Mouse (Mus musculus) stomach, embryonic 15.5 days (tissue): Measurements from ENCODE around the gene Tex35. TPM values are rescaled to one million over a fixed set of nuclear protein-coding genes. Genes with fewer than 3 reads are reported as not detected.
A peak's percentile ranks its signal among the peaks of the same experiment; 100 is the strongest.

Experiments used
- ATAC-seq: fragments of 200-750 bp; cut with Nextera tagmentation; 2 replicates; pipeline ENCODE4 v1.8.0; 2017; ENCODE audit warnings: low read depth, moderate number of reproducible peaks, moderate TSS enrichment; ENCODE audit not compliant: insufficient read depth, low FRiP score
- H3K27ac ChIP-seq: fragments of 300-500 bp; sonication (generic); 2 replicates; pipeline ENCODE4 v1.5.1; 2015; ENCODE audit warnings: mild to moderate bottlenecking, inconsistent platforms
- H3K27me3 ChIP-seq: fragments of 300-500 bp; sonication (generic); replicated peaks from 2 replicates; pipeline ENCODE4 v1.6.1; 2015; ENCODE audit warnings: inconsistent platforms
- H3K36me3 ChIP-seq: fragments of 300-500 bp; sonication (generic); 2 replicates; pipeline ENCODE4 v1.6.1; 2015; ENCODE audit warnings: inconsistent platforms
- H3K4me1 ChIP-seq: fragments of 300-500 bp; sonication (generic); 2 replicates; pipeline ENCODE4 v1.6.1; 2015; ENCODE audit warnings: inconsistent platforms
- H3K4me2 ChIP-seq: fragments of 300-500 bp; sonication (generic); 2 replicates; pipeline ENCODE4 v1.6.1; 2015; ENCODE audit warnings: mild to moderate bottlenecking, inconsistent platforms
- H3K4me3 ChIP-seq: fragments of 300-500 bp; sonication (generic); replicated peaks from 2 replicates; pipeline ENCODE4 v1.5.1; 2015; ENCODE audit warnings: inconsistent platforms
- H3K9ac ChIP-seq: fragments of 300-500 bp; sonication (generic); 2 replicates; pipeline ENCODE4 v1.6.1; 2015; ENCODE audit warnings: inconsistent platforms
- H3K9me3 ChIP-seq: fragments of 300-500 bp; sonication (generic); 2 replicates; pipeline ENCODE4 v1.6.1; 2016; ENCODE audit warnings: inconsistent platforms
- WGBS: fragments of 180-500 bp; shearing (Covaris S2); methylation state at CpG from one replicate; pipeline ENCODE4 v1.1.7; 2015; 5-methylcytosine and 5-hydroxymethylcytosine counted together
- polyA plus RNA-seq: library from polyadenylated mRNA; unstranded; fragments of >200 nt; fragmentation: Nextera tagmentation; extraction: Ambion mirVana; gene quantifications from 2 replicates; pipeline ENCODE4 v1.2.1, GENCODE M21; 2015

Tex35 gene
- polyA plus RNA-seq, 1 experiment from 2014 or later: not detected

DNA sequence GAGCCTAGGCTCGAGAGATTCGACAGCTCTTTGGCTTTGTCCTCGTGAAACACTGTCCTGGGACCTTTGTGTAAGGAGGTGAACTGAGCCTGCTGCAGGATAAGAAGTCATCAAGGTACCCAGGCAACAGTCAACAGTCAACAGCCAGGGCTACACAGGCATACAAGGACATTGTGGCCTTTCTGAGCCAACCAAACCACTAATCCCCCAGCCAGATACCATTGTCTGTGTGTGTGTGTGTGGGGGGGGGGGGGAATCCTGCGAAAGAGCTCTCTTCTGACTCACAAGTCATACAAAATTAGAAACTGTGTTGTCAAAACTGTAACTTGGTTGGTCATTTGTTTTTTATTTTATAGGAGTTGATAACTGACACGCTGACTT lies 46.0 kb downstream of the Tex35 start:
- Histone ChIP-seq H3K27me3 (no peaks in the 10 kb centered on the region), H3K27ac (no peak overlapping the region), H3K9me3 (no peaks in the 10 kb centered on the region), H3K4me2 (no peak overlapping the region), H3K36me3 (no peaks in the 10 kb centered on the region), H3K4me1 (no peaks in the 10 kb centered on the region), H3K4me3 (no peak overlapping the region), H3K9ac (no peak overlapping the region)
- 68% methylated on average over 5 of the region's 5 CpGs for WGBS
- no peak for ATAC-seq

DNA sequence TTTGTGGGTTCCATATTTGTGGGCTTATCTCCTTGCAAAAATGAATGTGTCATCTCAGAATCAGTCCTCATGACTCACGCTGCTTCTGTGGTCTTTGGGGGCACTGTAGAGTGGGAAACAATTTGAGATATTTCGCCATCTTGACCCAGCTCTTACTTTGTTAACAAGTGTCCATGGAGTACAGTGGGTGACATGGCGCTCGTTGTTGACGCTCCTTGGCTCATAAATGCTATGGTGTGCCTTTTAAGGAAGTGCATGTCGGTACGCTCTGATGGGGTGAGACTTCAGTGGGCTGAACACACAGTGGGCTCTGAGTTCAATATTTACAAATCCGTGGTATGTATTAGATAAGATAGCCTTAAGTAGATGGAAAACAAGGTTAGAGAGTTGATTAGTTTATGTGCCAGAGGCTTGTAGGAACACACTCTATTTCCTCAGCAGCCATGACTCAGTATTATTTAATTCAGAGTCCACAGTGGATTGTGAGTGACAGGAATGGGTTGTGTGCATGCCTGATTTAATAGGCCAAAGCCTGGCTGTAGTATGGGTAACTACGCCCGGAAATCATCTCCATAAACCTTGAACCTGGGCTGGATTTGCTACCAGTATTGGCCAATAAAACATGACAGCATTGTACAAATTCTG lies 46.6 kb downstream of the Tex35 start:
- Histone ChIP-seq H3K27me3 (no peaks in the 10 kb centered on the region), H3K9me3 (no peaks in the 10 kb centered on the region), H3K4me3 (no peak overlapping the region), H3K9ac (no peak overlapping the region), H3K36me3 (no peaks in the 10 kb centered on the region), H3K4me2 (no peak overlapping the region), H3K27ac (no peak overlapping the region), H3K4me1 (no peaks in the 10 kb centered on the region)
- ATAC-seq: peak; percentile 78
- 79% methylated on average over 10 of the region's 10 CpGs for WGBS

DNA sequence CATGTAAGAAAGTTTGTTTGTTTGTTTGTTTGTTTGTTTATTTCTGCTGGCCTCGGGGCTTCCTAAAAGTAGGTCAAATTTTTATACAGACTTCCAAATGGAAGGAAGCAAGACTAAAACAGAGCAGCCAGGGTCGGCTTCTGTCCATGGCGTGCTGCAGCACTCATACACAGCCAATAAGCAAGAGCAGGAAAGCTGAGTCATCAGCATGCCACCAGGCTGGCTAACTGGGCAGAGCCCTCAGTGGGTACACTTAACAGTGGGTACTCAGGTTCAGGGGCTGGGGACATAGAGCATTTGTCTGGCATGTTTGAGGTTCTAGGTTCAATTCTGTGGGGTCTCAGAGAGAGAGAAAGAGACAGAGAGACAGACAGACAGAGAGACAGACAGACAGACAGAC lies 47.3 kb downstream of the Tex35 start:
- H3K27ac ChIP-seq: no peak overlapping the region
- no peaks in the 10 kb centered on the region for H3K27me3 ChIP-seq
- H3K9me3 ChIP-seq: no peaks in the 10 kb centered on the region
- H3K4me2 ChIP-seq: no peak overlapping the region
- no peaks in the 10 kb centered on the region for H3K4me1 ChIP-seq
- H3K9ac ChIP-seq: no peak overlapping the region
- no peaks in the 10 kb centered on the region for H3K36me3 ChIP-seq
- ATAC-seq: no peak
- H3K4me3 ChIP-seq: no peak overlapping the region
- 69% methylated on average over 3 of the region's 3 CpGs for WGBS

DNA sequence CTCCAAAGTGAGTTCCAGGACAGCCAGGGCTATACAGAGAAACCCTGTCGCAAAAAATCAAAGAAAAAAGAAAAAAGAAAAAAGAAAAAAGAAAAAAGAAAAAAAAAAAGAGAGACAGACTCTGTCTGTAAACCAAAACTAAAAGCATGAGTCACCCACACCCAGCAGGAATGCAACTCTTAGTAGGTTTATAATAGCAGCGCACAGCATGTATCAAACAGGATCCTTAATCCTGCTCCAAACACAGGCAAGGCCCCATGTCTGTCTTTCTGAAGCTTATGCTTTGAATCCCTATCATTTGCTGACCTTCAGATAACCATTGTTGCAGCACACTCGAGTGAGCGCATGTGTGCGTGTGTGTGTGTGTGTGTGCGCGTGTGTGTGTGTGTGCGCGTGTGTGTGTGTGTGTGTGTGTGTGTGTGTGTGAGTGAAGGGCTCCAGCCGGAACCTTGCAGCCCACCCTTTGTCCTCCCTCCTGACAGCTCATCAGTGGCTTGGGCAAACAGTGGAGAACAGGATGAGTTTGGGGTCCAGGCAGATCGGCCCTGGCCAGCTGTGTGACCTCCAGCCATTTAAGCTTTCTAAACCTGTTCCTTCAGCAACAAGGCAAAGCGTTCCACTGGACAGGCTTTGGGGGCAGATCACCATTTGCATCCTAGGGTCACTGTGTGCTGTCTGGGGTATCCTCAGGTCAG lies 47.9 kb downstream of the Tex35 start:
- Histone ChIP-seq H3K4me2 (no peak overlapping the region), H3K4me1 (0 out of 2 replicates have a peak, but pooled peaks cover under 1% of the 10 kb centered on the region), H3K4me3 (no peak overlapping the region), H3K27ac (no peak overlapping the region), H3K9ac (no peak overlapping the region), H3K36me3 (no peaks in the 10 kb centered on the region), H3K9me3 (no peaks in the 10 kb centered on the region), H3K27me3 (no peaks in the 10 kb centered on the region)
- no peak for ATAC-seq
- 79% methylated on average over 12 of the region's 12 CpGs for WGBS

DNA sequence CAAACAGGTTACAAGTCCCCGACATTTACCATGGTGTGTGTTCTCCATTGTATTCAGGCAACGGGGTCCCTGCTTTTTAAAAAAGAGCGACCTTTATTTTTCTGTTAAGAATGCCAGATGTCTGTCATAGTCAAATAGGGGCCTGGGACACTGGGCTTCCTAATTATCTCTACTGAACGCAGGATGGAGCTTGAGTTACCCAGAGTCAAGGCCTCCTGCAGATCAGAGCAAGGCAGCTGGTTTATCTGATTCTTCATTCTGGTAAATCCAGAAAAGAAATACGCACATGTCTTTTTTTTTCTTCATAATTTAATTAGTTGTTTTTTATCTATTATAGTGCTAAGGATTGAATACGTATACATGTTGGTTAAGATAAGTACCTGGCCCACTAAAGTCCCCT lies 52.6 kb downstream of the Tex35 start:
- WGBS: 69% methylated on average over 6 of the region's 6 CpGs
- Histone ChIP-seq H3K27me3 (no peaks in the 10 kb centered on the region), H3K36me3 (no peaks in the 10 kb centered on the region), H3K4me1 (0 out of 2 replicates have a peak, but pooled peaks cover 2% of the 10 kb centered on the region), H3K4me3 (no peak overlapping the region), H3K9me3 (no peaks in the 10 kb centered on the region), H3K27ac (no peak overlapping the region), H3K4me2 (no peak overlapping the region), H3K9ac (no peak overlapping the region)
- ATAC-seq: no peak

DNA sequence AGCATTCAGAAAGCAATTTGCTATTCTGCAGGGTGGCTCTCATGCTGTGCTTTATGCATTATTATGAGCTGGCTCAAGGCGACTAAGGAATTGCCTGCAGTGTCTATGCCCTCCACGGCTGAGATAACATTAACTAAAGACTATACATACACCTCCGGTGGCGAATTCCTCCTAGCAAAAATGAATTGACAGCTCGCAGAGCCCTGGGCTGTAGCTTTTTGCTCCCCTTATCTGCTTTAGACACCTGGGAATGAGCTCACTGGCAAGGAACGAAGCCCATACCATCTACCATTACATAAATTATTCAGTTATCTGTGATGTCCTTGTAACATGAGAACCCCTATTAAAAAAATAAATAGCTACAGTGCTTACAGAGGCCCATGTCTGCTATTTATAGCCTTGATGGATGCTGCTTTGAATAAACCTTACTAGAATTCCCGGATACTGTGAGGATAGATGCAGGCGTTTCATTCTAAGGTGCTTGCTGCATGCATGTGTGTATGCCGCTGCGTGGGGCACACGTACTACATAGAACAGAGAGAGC lies 53.1 kb downstream of the Tex35 start:
- no peak overlapping the region for H3K27ac ChIP-seq
- WGBS: 35% methylated on average over 11 of the region's 11 CpGs

DNA sequence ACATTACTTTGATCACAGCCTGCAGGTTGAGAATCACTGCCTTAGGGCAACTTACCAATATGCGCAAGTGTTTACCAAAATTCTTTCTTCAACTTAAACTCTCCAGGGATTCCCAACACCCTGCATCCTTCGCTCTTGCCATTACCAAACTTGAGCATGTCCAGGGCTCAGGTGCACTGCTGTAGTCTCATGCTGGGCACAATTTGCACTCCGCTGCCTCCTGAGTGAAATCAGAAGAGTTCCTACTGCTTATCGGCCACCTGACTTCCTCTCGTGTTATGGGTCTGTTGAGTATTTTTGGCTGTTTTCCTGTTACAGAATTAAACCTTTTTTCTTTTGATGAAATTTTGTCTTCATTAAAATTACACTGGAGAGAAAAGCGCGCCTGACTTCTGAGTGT lies 53.8 kb downstream of the Tex35 start:
- no peak overlapping the region for H3K27ac ChIP-seq
- ATAC-seq: no peak
- no peaks in the 10 kb centered on the region for H3K9me3 ChIP-seq
- H3K9ac ChIP-seq: no peak overlapping the region
- H3K4me2 ChIP-seq: no peak overlapping the region
- 0 out of 2 replicates have a peak, but pooled peaks cover 2% of the 10 kb centered on the region for H3K4me1 ChIP-seq
- no peak overlapping the region for H3K4me3 ChIP-seq
- no peaks in the 10 kb centered on the region for H3K27me3 ChIP-seq
- 76% methylated on average over 7 of the region's 7 CpGs for WGBS
- no peaks in the 10 kb centered on the region for H3K36me3 ChIP-seq

More for the DNA sequence above, 53.1 kb downstream of the Tex35 start:
- H3K4me1 ChIP-seq: 0 out of 2 replicates have a peak, but pooled peaks cover 2% of the 10 kb centered on the region
- no peak overlapping the region for H3K9ac ChIP-seq
- H3K27me3 ChIP-seq: no peaks in the 10 kb centered on the region
- H3K9me3 ChIP-seq: no peaks in the 10 kb centered on the region
- H3K4me2 ChIP-seq: no peak overlapping the region
- no peaks in the 10 kb centered on the region for H3K36me3 ChIP-seq
- ATAC-seq: peak; percentile 60; the same call in 1 of the 2 replicates
- H3K4me3 ChIP-seq: no peak overlapping the region

DNA sequence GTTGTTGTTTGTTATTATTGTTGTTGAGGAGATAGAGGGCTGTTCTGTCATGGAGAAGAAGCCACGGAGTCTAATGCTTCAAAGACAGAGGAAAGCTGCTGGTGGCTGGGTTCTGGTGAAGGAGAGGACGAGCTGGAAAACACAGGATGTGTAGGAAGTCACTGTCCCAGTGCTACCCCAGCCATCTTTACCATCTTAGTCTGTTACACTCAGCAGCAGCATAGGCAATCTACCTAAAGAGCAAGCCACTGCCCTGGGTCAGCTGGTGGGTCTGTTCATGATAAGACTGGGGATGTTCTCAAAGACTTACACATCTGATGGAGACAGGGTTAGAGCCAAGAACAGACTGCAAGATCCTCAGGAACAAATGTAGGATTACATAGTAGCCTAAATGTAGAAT lies 58.6 kb downstream of the Tex35 start:
- WGBS: 79% methylated on average over 2 of the region's 2 CpGs
- H3K4me3 ChIP-seq: no peak overlapping the region
- H3K9ac ChIP-seq: no peak overlapping the region
- no peak for ATAC-seq
- no peaks in the 10 kb centered on the region for H3K27me3 ChIP-seq
- H3K9me3 ChIP-seq: no peaks in the 10 kb centered on the region
- no peak overlapping the region for H3K4me2 ChIP-seq
- peaks cover 6% of the 10 kb centered on the region; the same call in 1 of the 2 replicates for H3K4me1 ChIP-seq
- no peak overlapping the region for H3K27ac ChIP-seq
- H3K36me3 ChIP-seq: no peaks in the 10 kb centered on the region

Other genes with a start within 250 kb of the Tex35 start
- gene Ralgps2, start 169.1 kb downstream of the Tex35 start, polyA plus RNA-seq: 48.9 and 50.1 TPM in 2 replicates